Mouse (Mus musculus) R1 (cell line): ENCODE results near the gene Gm17124.
"Not testable (repeated sequence)": the region's sequence is repeated elsewhere in the genome, so short reads cannot be mapped to it uniquely, and the experiment has no call there.

Experiments used
- DNase-seq: peaks from one replicate; pipeline ENCODE4 v3.0.0-alpha.2; 2018; ENCODE audit warnings: low read depth, low spot score

The Gm17124 gene

DNA sequence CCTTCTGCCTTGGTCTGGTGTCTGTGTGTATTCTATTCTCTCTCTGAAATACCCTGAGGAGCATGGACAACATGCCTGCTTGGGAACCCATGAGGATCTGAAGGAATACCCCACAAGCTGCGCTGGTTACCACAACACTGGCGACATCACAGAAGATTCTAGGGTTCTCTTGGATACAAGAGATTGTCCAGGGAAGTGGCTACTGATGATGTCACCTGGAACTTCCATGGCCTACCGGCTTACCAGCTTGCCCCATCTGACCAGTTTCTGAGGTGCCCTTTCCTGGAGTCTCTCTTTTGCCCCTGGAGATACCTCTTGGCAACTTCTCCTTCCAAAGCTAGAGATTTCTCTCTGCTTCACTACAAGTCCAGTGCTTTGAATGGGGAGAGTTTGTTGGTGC, at the start of gene Gm17124:
Gm17124 (minus strand) TSS at position 101 of the 400 bp plus-strand sequence.
- not testable (repeated sequence) for DNase-seq

DNA sequence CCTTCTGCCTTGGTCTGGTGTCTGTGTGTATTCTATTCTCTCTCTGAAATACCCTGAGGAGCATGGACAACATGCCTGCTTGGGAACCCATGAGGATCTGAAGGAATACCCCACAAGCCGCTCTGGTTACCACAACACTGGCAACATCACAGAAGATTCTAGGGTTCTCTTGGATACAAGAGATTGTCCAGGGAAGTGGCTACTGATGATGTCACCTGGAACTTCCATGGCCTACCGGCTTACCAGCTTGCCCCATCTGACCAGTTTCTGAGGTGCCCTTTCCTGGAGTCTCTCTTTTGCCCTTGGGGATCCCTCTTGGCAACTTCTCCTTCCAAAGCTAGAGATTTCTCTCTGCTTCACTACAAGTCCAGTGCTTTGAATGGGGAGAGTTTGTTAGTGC, 42.1 kb upstream of the Gm17124 start, which contains the start of gene Gm3633:
Gm3633 (minus strand) TSS at position 101 of the 400 bp plus-strand sequence.
- DNase-seq = not testable (repeated sequence)
